Mouse (Mus musculus): ENCODE measurements at regions not wholly inside any gene's neighbourhood (a gene's known extent, or its start where the extent isn't known, plus 50 kb on each side); places are given as distances from the start of the nearest gene placed in this dataset.

- TF ChIP-seq POLR2A (IDR thresholded peaks at IDR 0.05; ENCODE audit: insufficient read depth, low read depth, low read length), result no peak
- no peak for TF ChIP-seq EP300 (IDR thresholded peaks at IDR 0.05; ENCODE audit: insufficient read depth, low read depth, low read length)
Observed at GRCm38 (mm10) chr5:91692292-91692691, 174.9 kb downstream of the Parm1 start.
